Mouse (Mus musculus): ENCODE measurements around the gene Lemd2.
"Not testable (repeated sequence)": the region's sequence is repeated elsewhere in the genome, so short reads cannot be mapped to it uniquely, and the experiment has no call there.

Gene Lemd2

GRCm38 (mm10) chr17:27204075-27204909 is at the start of gene Lemd2:
Gene Lemd2 (minus strand): TSS chr17:27204469.
- DNase-seq (ENCODE audit: low spot score), result peak; percentile 97

- no peak for DNase-seq (ENCODE audit: low spot score)
Observed at GRCm38 (mm10) chr17:27251150-27251549, 46.9 kb upstream of the Lemd2 start.

GRCm38 (mm10) chr17:27250461-27250860 is 46.2 kb upstream of the Lemd2 start:
- DNase-seq (ENCODE audit: low spot score), result peak; percentile 47

DNA sequence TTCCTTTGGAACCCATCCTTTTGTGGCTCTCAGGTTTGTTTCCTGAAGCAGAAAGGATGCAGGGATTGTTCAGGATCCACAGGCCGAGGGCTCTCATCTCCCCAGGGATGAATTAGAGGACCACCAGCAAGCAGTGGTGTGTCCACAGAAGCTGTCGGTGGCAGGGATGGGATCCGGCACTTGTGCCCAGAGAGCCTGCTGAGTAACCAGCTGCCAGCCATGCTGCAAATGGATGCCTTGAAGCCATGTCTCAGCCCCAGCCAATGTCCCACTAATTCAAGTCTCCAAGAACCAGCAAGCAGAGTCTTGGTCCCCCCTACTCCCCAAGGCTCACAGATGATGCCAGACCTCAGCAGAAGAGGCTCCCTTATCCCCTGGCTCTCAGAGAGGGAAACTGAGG is 44.8 kb upstream of the Lemd2 start:
- no peak for DNase-seq (ENCODE audit: low spot score)

GRCm38 (mm10) chr17:27247680-27248386 is 43.6 kb upstream of the Lemd2 start:
- no peak for DNase-seq (ENCODE audit: low spot score)

GRCm38 (mm10) chr17:27245851-27246381 is 41.6 kb upstream of the Lemd2 start:
- DNase-seq (ENCODE audit: low spot score), result no peak

- DNase-seq (ENCODE audit: low spot score), result no peak
Observed at GRCm38 (mm10) chr17:27244912-27245311, 40.6 kb upstream of the Lemd2 start.

- peak; percentile 91 for DNase-seq (ENCODE audit: low spot score)
Observed at GRCm38 (mm10) chr17:27242194-27243189, 38.2 kb upstream of the Lemd2 start.

DNA sequence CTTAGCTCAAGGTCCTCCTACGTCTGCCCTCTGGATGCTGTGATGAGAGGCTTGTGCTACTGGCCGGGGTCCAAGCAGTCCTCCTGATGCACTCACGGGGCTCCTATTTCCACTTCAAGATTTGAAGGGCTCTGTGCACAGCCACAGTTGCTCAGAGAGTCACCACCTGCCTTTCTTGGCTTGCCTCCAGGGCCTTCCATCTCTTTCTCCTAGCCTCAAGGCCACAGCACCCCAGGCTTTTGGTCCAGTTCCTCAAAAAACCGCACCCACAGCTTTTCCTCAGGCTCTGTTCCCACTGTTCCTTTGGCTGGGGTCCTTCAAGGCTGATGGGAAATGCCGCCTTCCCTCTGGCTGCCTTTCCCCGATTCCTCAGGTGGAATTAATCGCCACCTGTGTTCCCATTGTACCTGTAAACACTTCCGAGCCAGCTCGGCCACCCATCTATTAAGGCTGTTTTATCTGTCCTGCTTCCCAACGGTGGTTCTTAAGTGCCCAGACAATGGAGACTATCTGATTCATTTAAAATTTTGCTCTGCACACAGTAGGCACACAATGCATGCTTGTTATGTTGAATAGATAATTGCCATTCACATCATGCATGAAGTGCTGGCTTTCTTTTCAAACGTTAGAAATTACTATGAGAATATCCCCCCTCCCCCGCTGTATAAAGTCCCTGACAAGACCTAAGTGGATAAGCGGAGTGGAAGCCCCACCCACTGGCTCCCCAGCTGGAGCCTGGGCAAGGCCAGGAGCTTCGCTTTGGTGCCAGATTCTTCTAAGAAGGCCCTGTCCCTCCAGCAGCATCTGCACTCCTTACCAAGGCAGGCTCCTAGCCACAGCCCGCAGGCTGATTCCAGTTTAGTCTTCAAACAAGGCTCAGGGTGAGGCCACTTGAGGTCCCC is 36.5 kb upstream of the Lemd2 start:
- DNase-seq (ENCODE audit: low spot score), result peak; percentile 77

GRCm38 (mm10) chr17:27239941-27240340 is 35.7 kb upstream of the Lemd2 start:
- DNase-seq (ENCODE audit: low spot score), result no peak

DNA sequence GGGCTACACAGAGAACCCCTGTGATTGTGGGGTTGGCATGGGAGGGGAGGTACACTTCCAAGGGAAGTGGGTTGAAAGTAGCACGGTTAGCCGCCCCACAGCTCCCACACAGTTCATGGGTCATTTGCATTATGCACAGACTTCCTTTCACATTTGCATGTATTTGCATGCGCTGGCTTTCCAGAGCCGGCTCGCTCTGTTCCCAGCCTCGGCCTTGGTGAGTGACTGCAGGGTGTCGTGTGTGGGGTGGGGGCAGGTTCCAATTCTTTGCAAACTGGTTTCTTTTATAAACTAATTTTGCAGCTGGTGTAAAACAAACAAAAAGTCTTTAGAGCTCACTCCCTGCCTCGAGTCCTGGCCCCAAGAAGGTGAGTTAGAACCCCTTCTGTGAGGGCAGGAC is 34.4 kb upstream of the Lemd2 start:
- no peak for DNase-seq (ENCODE audit: low spot score)

DNA sequence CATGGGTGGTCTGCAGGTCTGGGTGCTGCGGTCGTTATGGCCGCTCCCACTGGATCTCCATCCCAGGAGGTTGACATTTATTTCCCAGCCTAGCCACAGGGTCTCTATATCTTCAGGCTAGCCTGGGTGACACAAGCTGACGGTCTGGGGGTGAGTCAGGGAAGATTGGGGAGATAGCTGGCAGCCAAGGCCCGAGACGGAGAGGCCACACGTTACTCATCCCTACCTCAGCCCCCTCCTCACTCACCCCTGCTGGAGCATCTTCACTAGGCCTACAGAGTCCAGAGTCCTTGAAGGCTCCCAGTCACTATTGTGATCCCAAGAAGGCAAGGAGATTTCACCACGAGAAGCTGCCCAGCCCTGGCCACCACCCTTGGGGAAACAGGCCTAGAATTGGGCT is 33.5 kb upstream of the Lemd2 start:
- DNase-seq (ENCODE audit: low spot score), result peak; percentile 39

- no peak for DNase-seq (ENCODE audit: low spot score)
Observed at GRCm38 (mm10) chr17:27233298-27233697, 29.0 kb upstream of the Lemd2 start.

GRCm38 (mm10) chr17:27232176-27232575 is 27.9 kb upstream of the Lemd2 start:
- no peak for DNase-seq (ENCODE audit: low spot score)

- not testable (repeated sequence) for DNase-seq (ENCODE audit: low spot score)
Observed at GRCm38 (mm10) chr17:27231586-27231985, 27.3 kb upstream of the Lemd2 start.

DNA sequence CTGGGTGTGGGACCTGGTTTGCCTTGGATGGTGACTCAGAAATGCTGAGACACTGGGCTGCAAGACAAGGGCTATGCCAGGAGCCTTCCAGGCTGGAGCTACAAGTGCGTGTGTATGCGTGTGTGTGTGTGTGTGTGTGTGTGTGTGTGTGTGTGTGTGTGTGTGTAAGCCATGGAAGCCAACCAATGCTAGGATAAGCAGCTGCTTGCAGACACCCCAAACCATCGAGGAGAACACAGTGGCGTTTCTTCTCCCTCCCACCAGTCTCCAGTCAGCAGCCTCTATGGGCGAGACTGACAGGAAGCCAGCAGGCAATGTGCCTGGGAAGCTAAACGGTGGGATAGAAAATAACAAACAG is 26.9 kb upstream of the Lemd2 start:
- no peak for DNase-seq (ENCODE audit: low spot score)

DNA sequence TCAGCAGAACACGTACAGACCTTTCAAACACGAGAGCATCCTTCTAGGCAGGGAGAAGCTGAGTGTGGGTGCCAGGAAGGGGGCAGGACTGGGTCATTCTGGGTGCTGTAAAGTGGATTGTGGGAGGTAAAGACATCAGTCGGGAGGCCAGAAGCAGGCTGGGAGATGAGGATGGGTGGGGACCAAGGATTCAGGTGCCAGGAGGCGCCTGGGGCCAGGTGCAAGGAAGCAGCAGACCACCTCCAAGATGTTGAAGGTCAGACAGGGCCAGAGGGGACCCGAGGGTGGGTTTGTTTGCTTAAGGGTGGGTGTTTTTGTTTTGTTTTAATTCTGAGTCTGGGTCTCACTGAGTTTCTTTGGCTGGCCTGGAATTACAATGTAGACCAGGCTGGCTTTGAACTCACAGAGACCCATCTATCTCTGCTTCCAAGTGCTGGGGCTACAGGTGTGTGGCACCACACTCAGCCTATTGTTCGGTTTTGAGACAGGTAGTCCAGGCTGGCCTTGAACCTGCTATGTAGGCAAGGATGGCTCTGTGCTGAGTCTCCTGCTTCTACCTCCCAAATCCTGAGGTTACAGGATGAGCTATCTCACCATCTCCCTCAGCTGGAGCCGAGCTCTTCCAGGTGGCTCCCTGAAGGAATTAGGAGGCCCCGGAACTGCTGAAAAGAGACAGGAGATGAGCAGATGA is 26.3 kb upstream of the Lemd2 start:
- peak; percentile 86 for DNase-seq (ENCODE audit: low spot score)

DNA sequence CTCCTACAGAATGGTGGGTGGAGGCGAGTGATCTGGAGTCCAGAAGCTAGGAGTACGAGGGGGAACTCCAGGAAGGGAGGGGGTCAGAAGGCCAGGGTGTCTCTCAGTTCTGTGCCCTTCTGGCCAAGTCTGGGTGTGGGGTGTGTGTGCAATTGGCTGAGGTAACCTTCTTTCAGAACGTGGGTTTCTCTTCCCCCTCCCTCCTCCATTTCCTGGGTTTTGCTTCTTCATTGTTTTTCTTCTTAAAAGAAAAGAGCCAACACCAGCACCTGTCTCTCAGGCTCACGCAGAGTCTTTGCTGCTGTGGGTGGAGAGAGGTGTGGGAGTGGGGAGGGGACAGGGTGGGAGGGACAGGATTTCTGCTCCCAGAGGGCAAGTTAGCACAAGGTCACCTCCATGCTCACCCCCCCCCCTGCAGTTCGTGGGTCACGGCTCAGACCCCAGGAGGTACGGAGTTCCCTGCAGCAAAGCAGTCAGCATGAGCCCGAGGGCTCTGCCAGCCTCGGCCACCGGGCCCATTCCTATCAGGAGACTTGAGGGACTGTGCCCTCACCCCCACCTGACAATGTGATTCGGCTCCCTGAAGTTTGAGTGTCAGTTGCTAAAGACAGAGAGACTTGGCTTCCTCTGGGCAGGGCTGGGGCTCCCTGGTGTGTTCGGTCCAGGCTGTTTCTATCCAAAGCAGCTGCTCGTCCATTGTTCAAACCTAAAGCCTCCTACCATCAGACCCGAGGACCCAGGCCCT is 25.6 kb upstream of the Lemd2 start:
- DNase-seq (ENCODE audit: low spot score), result peak; percentile 55

DNA sequence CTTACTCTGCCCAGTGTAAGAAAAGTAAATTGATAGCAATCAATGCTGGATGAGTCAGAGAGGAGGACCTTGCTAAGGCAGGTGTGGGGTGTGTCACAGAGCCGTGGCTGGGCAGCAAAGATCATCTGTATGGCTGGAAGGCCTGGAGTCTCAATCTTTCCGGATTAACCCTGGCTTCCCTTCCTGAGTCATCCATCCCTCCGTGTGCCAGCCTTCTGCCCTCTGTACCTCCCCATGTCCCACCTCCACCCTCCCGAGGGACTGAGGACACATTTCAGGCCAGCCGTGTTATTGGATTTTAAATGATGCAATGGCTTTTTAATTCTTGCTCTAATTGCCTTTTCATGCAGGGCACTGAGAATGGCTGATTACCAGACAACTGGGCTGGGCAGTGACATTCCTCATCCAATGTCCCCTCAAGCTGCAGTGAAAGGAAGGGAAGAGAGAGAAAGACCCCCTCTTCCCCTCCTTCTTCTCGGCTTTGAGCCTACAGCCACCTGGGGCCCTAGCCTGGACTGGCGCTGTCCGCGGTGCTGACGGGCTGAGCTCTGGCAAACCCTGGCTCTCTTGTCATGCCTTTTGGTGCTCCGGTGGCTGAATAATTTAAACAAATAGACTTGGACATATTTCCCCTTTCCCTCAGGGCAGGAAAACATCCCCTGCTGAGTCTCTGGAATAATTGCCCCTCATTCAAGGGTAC is 24.1 kb upstream of the Lemd2 start:
- DNase-seq (ENCODE audit: low spot score), result peak; percentile 83

Data from MN1 (cell line).